Mouse (Mus musculus) G1E (cell line): Measurements from ENCODE around the gene Nap1l5. TPM values are rescaled to one million over a fixed set of nuclear protein-coding genes. Genes with fewer than 3 reads are reported as not detected.
A peak's percentile ranks its signal among the peaks of the same experiment; 100 is the strongest.

Source experiments
- ATAC-seq: 2 replicates; pipeline ENCODE4 v1.8.0; 2016; ENCODE audit warnings: mild to moderate bottlenecking; ENCODE audit not compliant: insufficient number of reproducible peaks, poor library complexity, low FRiP score, severe bottlenecking; ENCODE audit errors: extremely low read depth
- DNase-seq: peaks from one replicate; pipeline ENCODE4 v3.0.0; 2012; ENCODE audit warnings: low spot score
- H3K27me3 ChIP-seq: 2 replicates; pipeline ENCODE4 v1.6.1; 2012; ENCODE audit warnings: mild to moderate bottlenecking, low read length, inconsistent platforms; ENCODE audit not compliant: insufficient read depth
- H3K36me3 ChIP-seq: replicated peaks from 2 replicates; pipeline ENCODE3; 2012; ENCODE audit warnings: mild to moderate bottlenecking, inconsistent platforms
- H3K4me1 ChIP-seq: 2 replicates; pipeline ENCODE4 v1.6.1; 2012; ENCODE audit warnings: low read depth, low read length, inconsistent platforms, mixed read lengths; ENCODE audit not compliant: insufficient read depth
- H3K4me3 ChIP-seq: 2 replicates; pipeline ENCODE4 v1.5.1; 2012; ENCODE audit warnings: low read depth, mild to moderate bottlenecking, inconsistent platforms, low read length, moderate library complexity, mixed read lengths
- H3K9me3 ChIP-seq: replicated peaks from 2 replicates; pipeline ENCODE4 v1.6.1; 2012; ENCODE audit warnings: inconsistent platforms
- CTCF ChIP-seq: IDR thresholded peaks from 2 replicates; pipeline ENCODE4 v1.5.1; 2012; ENCODE audit warnings: low read depth, low read length, inconsistent platforms, mixed read lengths
- GATA1 ChIP-seq: IDR thresholded peaks from 2 replicates; pipeline ENCODE4 v1.6.1; 2012; ENCODE audit warnings: borderline replicate concordance, low read length, inconsistent platforms, mixed read lengths
- GATA2 ChIP-seq: IDR thresholded peaks from 2 replicates; pipeline ENCODE4 v1.6.1; 2012; ENCODE audit warnings: low read depth, low read length, inconsistent platforms, borderline replicate concordance
- POLR2AphosphoS5 ChIP-seq: IDR thresholded peaks from 2 replicates; pipeline ENCODE4 v1.6.1; 2012; ENCODE audit warnings: low read depth, low read length, inconsistent platforms; ENCODE audit not compliant: insufficient replicate concordance
- TAL1 ChIP-seq: conservative IDR thresholded peaks from 2 replicates; pipeline ENCODE4 v1.6.1; 2012; ENCODE audit warnings: low read depth, low read length, inconsistent platforms, mixed read lengths
- polyA plus RNA-seq: library from polyadenylated mRNA; stranded (reverse); fragments of >175 nt; gene quantifications from 2 replicates; pipeline ENCODE4 v1.2.3, GENCODE M21; 2012
- total RNA-seq, 2 experiments: library from RNA; stranded (forward) in 1 of 2; stranded (reverse) in 1 of 2; fragments of 200-1000 nt in 1 of 2; fragments of >200 nt in 1 of 2; fragmentation: Nextera tagmentation in 1 of 2; gene quantifications; 2 replicates each; pipeline ENCODE4 v1.2.3; 2014 to 2017

Gene Nap1l5
- total and polyA plus RNA-seq, 3 experiments, result not detected

GRCm38 (mm10) chr6:58927881-58928280, 21.0 kb upstream of the Nap1l5 start:
- no peak for ATAC-seq
- TF ChIP-seq GATA1 (no peak), GATA2 (no peak), POLR2AphosphoS5 (no peak), TAL1 (no peak), CTCF (no peak)
- H3K9me3 ChIP-seq, result no peaks in the 10 kb centered on the region
- peaks cover 6% of the 10 kb centered on the region; the same call in 1 of the 2 replicates for H3K27me3 ChIP-seq
- DNase-seq, result no peak
- H3K36me3 ChIP-seq, result no peaks in the 10 kb centered on the region
- no peak overlapping the region for H3K4me3 ChIP-seq
- H3K4me1 ChIP-seq, result no peaks in the 10 kb centered on the region

DNA sequence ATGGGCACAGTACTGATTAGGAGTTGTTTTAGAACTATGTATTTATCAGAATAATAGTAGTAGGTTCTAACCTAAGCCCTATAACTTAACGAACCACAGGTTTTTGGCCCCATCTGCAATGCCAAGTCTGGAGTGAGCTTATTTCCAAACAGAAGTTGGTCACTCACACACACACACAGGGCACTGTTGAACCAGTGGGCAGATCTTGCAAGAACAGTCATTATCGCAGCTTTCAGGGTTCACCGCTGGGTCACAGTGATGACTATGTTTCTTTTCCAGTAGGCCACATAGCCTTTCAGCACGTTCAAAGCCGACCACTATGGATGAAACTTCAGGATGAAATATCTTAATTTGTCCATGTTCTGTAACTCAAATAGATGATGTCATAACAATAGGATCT, 15.6 kb upstream of the Nap1l5 start:
- no peaks in the 10 kb centered on the region for H3K9me3 ChIP-seq
- no peak overlapping the region for H3K4me3 ChIP-seq
- H3K36me3 ChIP-seq, result no peaks in the 10 kb centered on the region
- H3K4me1 ChIP-seq, result no peaks in the 10 kb centered on the region
- ATAC-seq (no peak), DNase-seq (no peak)
- H3K27me3 ChIP-seq, result peaks cover 3% of the 10 kb centered on the region; the same call in 1 of the 2 replicates
- no peak for TF ChIP-seq POLR2AphosphoS5
- no peak for TF ChIP-seq GATA1
- no peak for TF ChIP-seq CTCF
- TF ChIP-seq TAL1, result no peak
- no peak for TF ChIP-seq GATA2

GRCm38 (mm10) chr6:58921623-58922022, 14.7 kb upstream of the Nap1l5 start:
- H3K36me3 ChIP-seq, result no peaks in the 10 kb centered on the region
- no peak overlapping the region for H3K4me3 ChIP-seq
- peaks cover under 1% of the 10 kb centered on the region; the same call in 1 of the 2 replicates for H3K4me1 ChIP-seq
- no peak for DNase-seq
- TF ChIP-seq TAL1, result no peak
- TF ChIP-seq GATA1, result no peak
- no peak for TF ChIP-seq CTCF
- no peak for TF ChIP-seq GATA2
- no peak for TF ChIP-seq POLR2AphosphoS5
- ATAC-seq, result no peak
- H3K9me3 ChIP-seq, result no peaks in the 10 kb centered on the region
- H3K27me3 ChIP-seq, result no peaks in the 10 kb centered on the region

- Histone ChIP-seq H3K9me3 (no peaks in the 10 kb centered on the region), H3K36me3 (no peaks in the 10 kb centered on the region), H3K4me1 (peaks cover 6% of the 10 kb centered on the region), H3K27me3 (no peaks in the 10 kb centered on the region), H3K4me3 (no peak overlapping the region)
- no peak for TF ChIP-seq POLR2AphosphoS5
- TF ChIP-seq GATA1, result no peak
- no peak for TF ChIP-seq TAL1
- TF ChIP-seq GATA2, result no peak
- TF ChIP-seq CTCF, result no peak
- DNase-seq (no peak), ATAC-seq (no peak)
Measured at GRCm38 (mm10) chr6:58920735-58921134, 13.9 kb upstream of the Nap1l5 start.

GRCm38 (mm10) chr6:58916498-58916897, 9.6 kb upstream of the Nap1l5 start:
- Histone ChIP-seq H3K4me1 (peaks cover 6% of the 10 kb centered on the region), H3K27me3 (no peaks in the 10 kb centered on the region), H3K9me3 (no peaks in the 10 kb centered on the region), H3K4me3 (no peak overlapping the region), H3K36me3 (no peaks in the 10 kb centered on the region)
- TF ChIP-seq TAL1, result no peak
- no peak for TF ChIP-seq POLR2AphosphoS5
- no peak for TF ChIP-seq GATA1
- TF ChIP-seq CTCF, result no peak
- no peak for TF ChIP-seq GATA2
- DNase-seq, result no peak
- ATAC-seq, result peak; percentile 92

DNA sequence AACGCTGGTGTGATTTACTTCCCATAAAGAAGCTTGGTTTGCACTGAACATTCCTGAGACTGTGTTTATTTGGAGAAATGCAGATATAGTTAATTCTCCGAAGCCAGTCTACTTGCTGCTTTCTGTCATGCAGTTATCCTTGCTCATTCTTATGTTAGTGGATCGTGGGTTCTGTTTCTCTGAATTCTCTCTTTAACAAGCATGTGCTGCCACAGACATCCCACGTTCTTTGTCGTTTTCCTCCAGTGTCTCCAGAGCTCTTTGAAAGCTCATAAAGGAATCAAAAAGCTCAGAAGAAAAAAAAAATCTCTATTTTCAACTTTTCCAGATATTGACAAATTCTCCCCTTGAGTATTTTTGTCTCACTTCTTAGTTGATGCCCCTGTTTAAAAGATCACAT, 7.1 kb upstream of the Nap1l5 start:
- Histone ChIP-seq H3K4me3 (no peak overlapping the region), H3K9me3 (no peaks in the 10 kb centered on the region), H3K27me3 (no peaks in the 10 kb centered on the region), H3K4me1 (peaks cover 6% of the 10 kb centered on the region), H3K36me3 (no peaks in the 10 kb centered on the region)
- no peak for TF ChIP-seq GATA2
- no peak for TF ChIP-seq GATA1
- TF ChIP-seq CTCF, result no peak
- TF ChIP-seq TAL1, result no peak
- TF ChIP-seq POLR2AphosphoS5, result no peak
- DNase-seq (no peak), ATAC-seq (no peak)

GRCm38 (mm10) chr6:58913551-58913950, 6.7 kb upstream of the Nap1l5 start:
- no peaks in the 10 kb centered on the region for H3K27me3 ChIP-seq
- ATAC-seq, result no peak
- no peak overlapping the region for H3K4me3 ChIP-seq
- peaks cover 6% of the 10 kb centered on the region for H3K4me1 ChIP-seq
- H3K9me3 ChIP-seq, result no peaks in the 10 kb centered on the region
- DNase-seq, result no peak
- TF ChIP-seq POLR2AphosphoS5, result no peak
- no peaks in the 10 kb centered on the region for H3K36me3 ChIP-seq
